Mouse (Mus musculus) ES-Bruce4 (cell line): ENCODE measurements around the gene Hist1h1a.

Experiments used
- CTCF ChIP-seq: IDR thresholded peaks from one replicate; pipeline ENCODE4 v1.8.1; 2011; ENCODE audit warnings: low read depth, low read length
- EP300 ChIP-seq: IDR thresholded peaks from 2 replicates; pipeline ENCODE4 v1.6.1; 2011; ENCODE audit warnings: low read depth, low read length; ENCODE audit not compliant: insufficient read depth
- POLR2A ChIP-seq: IDR thresholded peaks from one replicate; pipeline ENCODE4 v1.8.1; 2011; ENCODE audit warnings: low read length; ENCODE audit not compliant: insufficient read depth

DNA sequence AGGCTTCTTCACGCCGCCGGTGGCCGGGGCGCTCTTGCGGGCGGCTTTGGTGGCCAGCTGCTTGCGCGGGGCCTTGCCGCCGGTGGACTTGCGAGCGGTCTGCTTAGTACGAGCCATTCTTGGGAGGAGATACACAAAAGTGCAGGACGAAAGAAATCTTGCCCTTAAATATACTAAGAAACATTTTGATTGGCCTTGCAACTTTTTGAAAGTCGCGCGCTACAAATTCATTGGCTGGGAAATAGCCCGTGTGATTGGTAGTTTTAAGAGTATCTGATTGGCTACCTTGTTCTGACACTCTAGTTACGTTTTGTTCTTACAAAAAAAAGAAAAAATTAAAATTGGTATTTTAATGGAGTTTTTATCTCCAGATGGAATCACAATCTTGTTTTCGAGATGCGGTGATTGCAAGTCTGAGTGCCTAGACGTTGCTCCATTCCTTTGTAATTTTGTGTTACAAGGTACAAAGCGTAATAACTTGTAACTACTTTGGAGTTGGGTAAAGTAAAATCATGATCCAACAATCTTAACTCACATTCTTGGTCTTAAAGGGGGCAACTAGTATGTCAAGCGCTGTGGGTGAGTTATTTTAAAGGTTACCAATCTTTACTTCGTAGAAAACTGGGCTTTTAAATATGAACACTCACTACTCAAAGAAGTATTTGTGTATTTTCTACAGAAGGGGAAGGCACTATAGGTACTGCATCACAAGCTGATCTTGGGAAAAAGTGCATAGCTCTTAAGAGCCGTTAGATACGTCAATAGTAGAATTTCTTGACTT is 17.9 kb upstream of the Hist1h1a start, which contains the start of gene Hist1h3c:
- no peak for TF ChIP-seq CTCF
- TF ChIP-seq POLR2A, result peak; percentile 92
- TF ChIP-seq EP300, result no peak
